Comparison of ENCODE assay signal across 30 mouse cellular contexts in the genomic region with DNA sequence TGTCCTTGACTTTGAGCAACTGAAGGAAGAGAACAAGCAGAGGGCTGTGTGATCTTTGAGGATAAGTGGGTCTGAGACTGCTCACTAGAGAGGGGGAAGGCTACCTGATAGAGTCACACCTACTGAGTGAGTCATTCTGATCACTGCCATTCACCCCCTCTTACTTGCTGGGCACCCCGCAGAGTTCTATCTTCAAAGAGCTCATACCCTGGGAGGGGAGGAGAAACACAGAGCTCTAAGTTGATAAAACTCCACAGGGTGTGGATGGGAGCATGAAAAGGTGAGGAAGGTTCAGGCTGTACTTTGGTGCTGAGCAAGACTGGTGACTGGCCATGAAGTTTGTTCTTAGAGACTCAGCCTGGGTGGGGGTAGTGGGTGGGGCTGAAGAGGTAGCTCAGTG.
DNase-seq lines count a peak whose midpoint lies in the region; ATAC-seq lines count a peak whose summit lies in the region.
"Had no signal": no experiment of that assay in that cellular context is flagged by ENCODE, and none has a peak within 500 bp of the region (broad histone marks: within the 10 kb centered on the region; RNA-seq: fewer than 3 reads in every experiment).

No protein-coding gene starts in this region.

- H3K4me2 ChIP-seq in heart, embryonic 16.5 days (ENCODE audit: low read depth, low read length): no peak overlapping the region
- no peak overlapping the region for H3K4me2 ChIP-seq in stomach, embryonic 14.5 days (replicated peaks; ENCODE audit: low read depth, low read length)
- H3K4me2 ChIP-seq: embryonic facial prominence, embryonic 13.5 days; forebrain, embryonic 15.5 days; heart, embryonic 11.5 days; hindbrain, embryonic 12.5 days; kidney, embryonic 15.5 days; lung, embryonic 15.5 days; midbrain, embryonic 11.5 days had no signal

- H3K4me3 ChIP-seq in heart, embryonic 10.5 days: no peak overlapping the region
- no peak overlapping the region for H3K4me3 ChIP-seq in heart, embryonic 16.5 days (ENCODE audit: low read length)
- H3K4me3 ChIP-seq in stomach, embryonic 14.5 days (ENCODE audit: low read depth, low read length): no peak overlapping the region
- H3K4me3 ChIP-seq: embryonic facial prominence, embryonic 13.5 days; forebrain, embryonic 10.5 days; forebrain, embryonic 15.5 days; hindbrain, embryonic 12.5 days; kidney, embryonic 15.5 days; layer of hippocampus, adult 2 months; lung, embryonic 15.5 days had no signal

- 10% methylated on average over 1 of the region's 1 CpGs for WGBS in heart, embryonic 10.5 days
- 12% methylated on average over 1 of the region's 1 CpGs for WGBS in heart, embryonic 16.5 days
- WGBS in stomach, embryonic 14.5 days: 36% methylated on average over 1 of the region's 1 CpGs

- ATAC-seq in heart, embryonic 16.5 days (replicated peaks; ENCODE audit: extremely low read depth, insufficient read depth, low FRiP score): no peak
- peak; percentile 75 for ATAC-seq in stomach, embryonic 14.5 days (ENCODE audit: insufficient number of reproducible peaks, insufficient read depth, low FRiP score, low read depth)
- ATAC-seq: forebrain, embryonic 15.5 days; hindbrain, postnatal 0 days; midbrain, embryonic 16.5 days; Patski had no signal

- H3K4me1 ChIP-seq in heart, embryonic 10.5 days: peaks cover 26% of the 10 kb centered on the region
- peaks cover 38% of the 10 kb centered on the region for H3K4me1 ChIP-seq in heart, embryonic 16.5 days (ENCODE audit: control insufficient read depth, insufficient read depth, low read length)
- H3K4me1 ChIP-seq in stomach, embryonic 14.5 days (ENCODE audit: control insufficient read depth, insufficient read depth, low read length): no peaks in the 10 kb centered on the region
- H3K4me1 ChIP-seq: forebrain, embryonic 15.5 days; hindbrain, embryonic 12.5 days had no signal

- H3K27me3 ChIP-seq in heart, embryonic 10.5 days (ENCODE audit: insufficient read depth, poor library complexity, severe bottlenecking): no peaks in the 10 kb centered on the region
- H3K27me3 ChIP-seq in heart, embryonic 16.5 days (ENCODE audit: control insufficient read depth, insufficient read depth, low read length): no peaks in the 10 kb centered on the region
- no peaks in the 10 kb centered on the region for H3K27me3 ChIP-seq in stomach, embryonic 14.5 days (ENCODE audit: control insufficient read depth, insufficient read depth, low read length)
- H3K27me3 ChIP-seq: embryonic facial prominence, embryonic 13.5 days; forebrain, embryonic 15.5 days; hindbrain, embryonic 12.5 days; kidney, embryonic 15.5 days; lung, embryonic 15.5 days; Patski had no signal

- H3K36me3 ChIP-seq in heart, embryonic 10.5 days: peaks cover 33% of the 10 kb centered on the region
- peaks cover 9% of the 10 kb centered on the region; the same call in 1 of the 2 replicates for H3K36me3 ChIP-seq in heart, embryonic 16.5 days (ENCODE audit: control insufficient read depth, insufficient read depth)
- H3K36me3 ChIP-seq in stomach, embryonic 14.5 days (ENCODE audit: control insufficient read depth, insufficient read depth, low read length): no peaks in the 10 kb centered on the region; the same call in 1 of the 2 replicates
- H3K36me3 ChIP-seq: forebrain, embryonic 15.5 days; hindbrain, embryonic 12.5 days had no signal

- H3K9me3 ChIP-seq in heart, embryonic 10.5 days: no peaks in the 10 kb centered on the region
- no peaks in the 10 kb centered on the region for H3K9me3 ChIP-seq in heart, embryonic 16.5 days (replicated peaks; ENCODE audit: control insufficient read depth, low read length)
- H3K9me3 ChIP-seq in stomach, embryonic 14.5 days (ENCODE audit: control insufficient read depth, low read depth, low read length): no peaks in the 10 kb centered on the region
- H3K9me3 ChIP-seq: embryonic facial prominence, embryonic 13.5 days; forebrain, embryonic 10.5 days; forebrain, embryonic 15.5 days; hindbrain, embryonic 12.5 days; kidney, embryonic 15.5 days; lung, embryonic 15.5 days had no signal

- DNase-seq in heart, embryonic 10.5 days (ENCODE audit: low spot score): peak; percentile 58
- no peak for DNase-seq in heart, postnatal 14 days
- DNase-seq in heart, adult 8-10 months (ENCODE audit: low spot score): no peak
- DNase-seq in ES-CJ7 (ENCODE audit: low read depth, low spot score): peak; percentile 34
- no peak for DNase-seq in left cerebral cortex, adult 11 months (ENCODE audit: low spot score)
- no peak for DNase-seq in lung, postnatal 4 days
- DNase-seq: adrenal gland, postnatal 25 days; cerebellum, adult 18-20 months; cerebellum, postnatal 10 days; gastrocnemius, postnatal 25 days; kidney, adult 11 months; kidney, postnatal 36 days; left cerebral cortex, postnatal 4 days; right cerebral cortex, adult 18-20 months; spleen, adult 18-20 months; thymus, postnatal 14 days had no signal

- H3K27ac ChIP-seq in heart, embryonic 10.5 days: peak overlapping the region; percentile 53; the same call in 1 of the 2 replicates
- H3K27ac ChIP-seq in heart, embryonic 16.5 days (ENCODE audit: low read length): peak overlapping the region; percentile 78
- H3K27ac ChIP-seq in stomach, embryonic 14.5 days (ENCODE audit: low read length): no peak overlapping the region
- H3K27ac ChIP-seq: embryonic facial prominence, embryonic 13.5 days; forebrain, embryonic 10.5 days; forebrain, embryonic 15.5 days; hindbrain, embryonic 12.5 days; hindbrain, postnatal 0 days; kidney, embryonic 15.5 days; layer of hippocampus, adult 2 months; lung, embryonic 15.5 days had no signal

- intact Hi-C loops in heart, postnatal 14 days (cut with DNase I): no loop called here

- H3K9ac ChIP-seq in heart, embryonic 16.5 days (ENCODE audit: low read length): no peak overlapping the region
- H3K9ac ChIP-seq in stomach, embryonic 14.5 days (replicated peaks; ENCODE audit: low read depth, low read length): no peak overlapping the region
- H3K9ac ChIP-seq: embryonic facial prominence, embryonic 13.5 days; forebrain, embryonic 15.5 days; hindbrain, embryonic 12.5 days; kidney, embryonic 15.5 days; lung, embryonic 15.5 days had no signal

Comparison
In these comparisons a context has a peak if more than half of its experiments do, and no peak if none do; other contexts are left out.
1. DNase-seq: peak in heart, embryonic 10.5 days (single experiment) and ES-CJ7 (single experiment); none in heart, postnatal 14 days (0 of 2), heart, adult 8-10 months (single experiment), left cerebral cortex, adult 11 months (single experiment) and lung, postnatal 4 days (0 of 2).